Mouse (Mus musculus) spleen, adult 2 months (tissue): ENCODE results near the gene Ppm1m. TPM values are rescaled to one million over a fixed set of nuclear protein-coding genes. Genes with fewer than 3 reads are reported as not detected.

ENCODE experiments used
- DNase-seq, 2 experiments: peaks; one replicate each; pipeline versions ENCODE4 v3.0.0 to v3.0.0-alpha.2; 2012 to 2021; ENCODE audit warnings: low spot score in 2 of 2, low read depth in 1 of 2
- H3K27ac ChIP-seq: fragments of 200-500 bp; 2 replicates; pipeline ENCODE4 v1.5.1; 2012; ENCODE audit warnings: low read length, inconsistent platforms; ENCODE audit not compliant: insufficient read depth
- H3K27me3 ChIP-seq: fragments of 200-500 bp; 2 replicates; pipeline ENCODE4 v1.6.1; 2012; ENCODE audit warnings: mild to moderate bottlenecking, moderate library complexity, low read length, inconsistent platforms; ENCODE audit not compliant: control insufficient read depth, insufficient read depth
- H3K36me3 ChIP-seq: fragments of 200-500 bp; 2 replicates; pipeline ENCODE4 v1.6.1; 2012; ENCODE audit warnings: mild to moderate bottlenecking, low read length, inconsistent platforms; ENCODE audit not compliant: control insufficient read depth, insufficient read depth
- H3K4me1 ChIP-seq: fragments of 200-500 bp; 2 replicates; pipeline ENCODE4 v1.6.1; 2011; ENCODE audit warnings: inconsistent platforms; ENCODE audit not compliant: control insufficient read depth, insufficient read depth, insufficient read length
- H3K4me3 ChIP-seq: fragments of 200-500 bp; 2 replicates; pipeline ENCODE4 v1.5.1; 2011; ENCODE audit warnings: mild to moderate bottlenecking, inconsistent platforms; ENCODE audit not compliant: insufficient read depth, insufficient read length; ENCODE audit errors: extremely low read depth
- CTCF ChIP-seq: fragments of 200-500 bp; IDR thresholded peaks from 2 replicates; pipeline ENCODE4 v1.5.1; 2011; ENCODE audit warnings: mild to moderate bottlenecking, inconsistent platforms; ENCODE audit not compliant: insufficient read depth, insufficient read length, insufficient replicate concordance; ENCODE audit errors: extremely low read depth
- POLR2A ChIP-seq: fragments of 200-500 bp; IDR thresholded peaks from 2 replicates; pipeline ENCODE4 v1.6.1; 2011; ENCODE audit warnings: low read depth, low read length, inconsistent platforms
- WGBS: fragments of 180-500 bp; shearing (Covaris S2); methylation state at CpG from one replicate; pipeline ENCODE4 v1.1.7; 2018; 5-methylcytosine and 5-hydroxymethylcytosine counted together
- polyA plus RNA-seq: library from polyadenylated mRNA; depleted of rRNA; stranded (reverse); fragments of >200 nt; gene quantifications from 2 replicates; pipeline ENCODE4 v1.2.3, GENCODE M21; 2012

Gene Ppm1m
- polyA plus RNA-seq, 1 experiment = 87.4 TPM

GRCm38 (mm10) chr9:106209954-106210353 is 10.4 kb upstream of the Ppm1m start:
- no peak overlapping the region for H3K4me3 ChIP-seq
- 81% methylated on average over 4 of the region's 4 CpGs for WGBS
- peaks cover 19% of the 10 kb centered on the region for H3K4me1 ChIP-seq
- peaks cover 36% of the 10 kb centered on the region for H3K36me3 ChIP-seq
- DNase-seq = no peak
- peak overlapping the region; percentile 23; the same call in 1 of the 2 replicates for H3K27ac ChIP-seq
- H3K27me3 ChIP-seq = no peaks in the 10 kb centered on the region
- TF ChIP-seq CTCF (no peak), POLR2A (no peak)

- Histone ChIP-seq H3K27me3 (no peaks in the 10 kb centered on the region), H3K27ac (no peak overlapping the region), H3K36me3 (peaks cover 22% of the 10 kb centered on the region), H3K4me3 (no peak overlapping the region), H3K4me1 (peaks cover 27% of the 10 kb centered on the region)
- no peak for DNase-seq
- WGBS = 91% methylated on average over 5 of the region's 5 CpGs
- TF ChIP-seq CTCF = no peak
- no peak for TF ChIP-seq POLR2A
Measured at GRCm38 (mm10) chr9:106208181-106208580, 8.6 kb upstream of the Ppm1m start.

GRCm38 (mm10) chr9:106206515-106206914 is 7.0 kb upstream of the Ppm1m start:
- Histone ChIP-seq H3K4me1 (peaks cover 24% of the 10 kb centered on the region), H3K36me3 (peaks cover 11% of the 10 kb centered on the region), H3K4me3 (no peak overlapping the region), H3K27me3 (no peaks in the 10 kb centered on the region), H3K27ac (no peak overlapping the region)
- 90% methylated on average over 2 of the region's 2 CpGs for WGBS
- TF ChIP-seq CTCF (no peak), POLR2A (no peak)
- no peak for DNase-seq

GRCm38 (mm10) chr9:106205713-106206290 is 6.3 kb upstream of the Ppm1m start:
- no peak for DNase-seq
- Histone ChIP-seq H3K27ac (no peak overlapping the region), H3K4me3 (no peak overlapping the region), H3K36me3 (peaks cover 11% of the 10 kb centered on the region), H3K4me1 (peaks cover 22% of the 10 kb centered on the region; the same call in 1 of the 2 replicates), H3K27me3 (no peaks in the 10 kb centered on the region)
- TF ChIP-seq CTCF (no peak), POLR2A (no peak)
- 85% methylated on average over 7 of the region's 7 CpGs for WGBS

GRCm38 (mm10) chr9:106203990-106204851 is 4.7 kb upstream of the Ppm1m start:
- TF ChIP-seq CTCF (no peak), POLR2A (no peak)
- peaks cover 9% of the 10 kb centered on the region for H3K36me3 ChIP-seq
- H3K27me3 ChIP-seq = no peaks in the 10 kb centered on the region
- H3K4me1 ChIP-seq = peaks cover 32% of the 10 kb centered on the region; the same call in 1 of the 2 replicates
- no peak for DNase-seq
- WGBS = 24% methylated on average over 7 of the region's 7 CpGs
- H3K27ac ChIP-seq = peak overlapping the region; percentile 12
- peak overlapping the region; percentile 79 for H3K4me3 ChIP-seq

GRCm38 (mm10) chr9:106202819-106203636 is 3.5 kb upstream of the Ppm1m start, which contains the start of gene Twf2:
Gene Twf2, plus strand, starts transcription at chr9:106203108.
- no peak for TF ChIP-seq CTCF
- TF ChIP-seq POLR2A = peak; percentile 80

More at GRCm38 (mm10) chr9:106202819-106203636, 3.5 kb upstream of the Ppm1m start, which contains the start of gene Twf2:
- peak; percentile 74 to 88 for DNase-seq
- no peaks in the 10 kb centered on the region for H3K27me3 ChIP-seq
- peak within 1 kb of the TSS; percentile 79 for H3K4me3 ChIP-seq
- H3K4me1 ChIP-seq = peaks cover 39% of the 10 kb centered on the region; the same call in 1 of the 2 replicates
- H3K36me3 ChIP-seq = peaks cover 4% of the 10 kb centered on the region; the same call in 1 of the 2 replicates
- H3K27ac ChIP-seq = peak within 1 kb of the TSS; percentile 88
- 1% methylated on average over 57 of the region's 61 CpGs for WGBS
